8 mouse cellular contexts compared by ENCODE assay signal in the genomic region with DNA sequence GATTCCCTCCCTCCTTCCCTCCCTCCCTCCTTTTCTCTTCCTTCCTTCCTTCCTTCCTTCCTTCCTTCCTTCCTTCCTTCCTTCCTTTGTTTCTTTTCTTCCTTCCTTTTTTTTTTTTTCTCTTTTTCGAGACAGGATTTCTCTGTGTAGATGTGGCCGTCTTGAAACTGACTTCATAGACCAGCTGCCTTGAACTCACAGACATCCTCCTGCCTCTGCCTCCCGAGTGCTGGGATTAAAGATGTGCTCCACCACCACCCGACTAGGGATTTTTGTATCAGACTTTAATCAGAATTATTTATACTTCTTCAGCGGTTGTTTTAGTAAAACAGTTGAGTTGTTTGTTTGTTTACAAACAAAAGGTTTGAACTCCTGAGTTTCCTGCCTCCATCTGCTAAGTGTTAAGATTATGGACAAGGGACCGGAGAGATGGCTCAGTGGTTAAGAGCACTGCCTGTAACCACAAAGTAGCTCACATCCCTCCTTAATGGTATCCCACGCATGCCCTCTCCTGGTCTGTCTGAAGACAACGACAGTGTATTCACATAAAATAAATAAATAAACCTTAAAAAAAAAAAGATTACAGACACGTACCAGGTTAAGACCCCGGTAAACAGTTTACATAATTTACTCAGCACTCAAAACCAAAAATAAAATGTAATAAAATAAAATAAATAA. TPM values are rescaled to one million over a fixed set of nuclear protein-coding genes. Genes with fewer than 3 reads are reported as not detected.
A peak's percentile ranks its signal among the peaks of the same experiment; 100 is the strongest.
DNase-seq lines count a peak whose midpoint lies in the region; TF ChIP-seq lines count a peak whose summit lies in the region.

No protein-coding gene starts in this region.

- peak overlapping the region; percentile 28 for H3K27ac ChIP-seq in ES-Bruce4 (ENCODE audit: insufficient read depth, low read length)
- 0 out of 2 replicates have a peak overlapping the region, but pooled peaks have one; percentile 7 for H3K27ac ChIP-seq in embryonic fibroblast, embryonic 13.5 days (ENCODE audit: insufficient read depth, low read length)

- peak overlapping the region; percentile 46; the same call in 1 of the 2 replicates for H3K4me3 ChIP-seq in ES-Bruce4 (ENCODE audit: low read depth, low read length)
- no peak overlapping the region for H3K4me3 ChIP-seq in embryonic fibroblast, embryonic 13.5 days (ENCODE audit: insufficient read depth, low read length)

- H3K36me3 ChIP-seq in ES-Bruce4 (ENCODE audit: control insufficient read depth, insufficient read depth, low read length, poor library complexity, severe bottlenecking) = peaks cover 19% of the 10 kb centered on the region

- H3K9me3 ChIP-seq in ES-Bruce4 (replicated peaks; ENCODE audit: control insufficient read depth, insufficient read depth, low read length, poor library complexity, severe bottlenecking) = peaks cover 26% of the 10 kb centered on the region

- TF ChIP-seq CTCF in ES-Bruce4 (IDR thresholded peaks at IDR 0.05; ENCODE audit: low read depth, low read length) = no peak
- TF ChIP-seq CTCF in embryonic fibroblast, embryonic 13.5 days (IDR thresholded peaks at IDR 0.05; ENCODE audit: borderline replicate concordance, insufficient read depth, low read length) = no peak

- TF ChIP-seq POLR2A in ES-Bruce4 (IDR thresholded peaks at IDR 0.05; ENCODE audit: insufficient read depth, low read length) = no peak
- no peak for TF ChIP-seq POLR2A in embryonic fibroblast, embryonic 13.5 days (IDR thresholded peaks at IDR 0.05; ENCODE audit: low read depth, low read length)

- H3K9ac ChIP-seq in ES-Bruce4 (ENCODE audit: low read depth, poor library complexity, severe bottlenecking) = no peak overlapping the region; the same call in 1 of the 2 replicates

- peak; percentile 47 for DNase-seq in adrenal gland, adult 2 months
- DNase-seq in adrenal gland, adult 8-10 months = no peak
- peak; percentile 11 for DNase-seq in kidney, adult 18-20 months
- peak; percentile 26 for DNase-seq in lung, postnatal 36 days
- DNase-seq in testis, postnatal 14 days (ENCODE audit: low spot score) = peak; percentile 35
- no peak for DNase-seq in layer of hippocampus, adult 8-10 months (ENCODE audit: low spot score in 2 of 2)

- H3K27me3 ChIP-seq in ES-Bruce4 (ENCODE audit: control insufficient read depth, insufficient read depth, low read length, poor library complexity, severe bottlenecking) = no peaks in the 10 kb centered on the region

- no peak for TF ChIP-seq EP300 in ES-Bruce4 (IDR thresholded peaks at IDR 0.05; ENCODE audit: insufficient read depth, low read depth, low read length)

- H3K4me1 ChIP-seq in ES-Bruce4 (ENCODE audit: control insufficient read depth, insufficient read depth, low read length) = no peaks in the 10 kb centered on the region
- no peaks in the 10 kb centered on the region for H3K4me1 ChIP-seq in embryonic fibroblast, embryonic 13.5 days (ENCODE audit: control insufficient read depth, insufficient read depth, low read length)

RNA-seq across cellular contexts. Expression of a gene that starts 0.5 kb away (rescaled TPM):
- total RNA-seq in adrenal gland, adult 2 months (2021) = 100 to 1,000 TPM; 362 to 464 TPM
- 241 and 338 TPM in 2 replicates for polyA plus RNA-seq in adrenal gland, adult 2 months (2012; rRNA removed)
- total RNA-seq in adrenal gland, adult 8-10 months (2022) = 100 to 1,000 TPM; 289 to 469 (median 399) TPM
- polyA plus RNA-seq in ES-Bruce4 (2011; ENCODE audit: insufficient read depth, insufficient read length, low read depth, missing spikeins) = 186 and 213 TPM in 2 replicates
- polyA plus RNA-seq in embryonic fibroblast, embryonic 13.5 days (2011; ENCODE audit: insufficient read length, low read depth, missing spikeins) = 203 and 221 TPM in 2 replicates
- 100 to 1,000 TPM; 467 to 514 (median 483) TPM for total RNA-seq in layer of hippocampus, adult 8-10 months (2022)

RNA-seq across cellular contexts. Expression of a gene that starts 12.9 kb away (rescaled TPM):
- 10 to 100 TPM; 70.4 to 84.6 TPM for total RNA-seq in adrenal gland, adult 2 months (2021)
- 24.1 and 30.2 TPM in 2 replicates for polyA plus RNA-seq in adrenal gland, adult 2 months (2012; rRNA removed)
- 10 to 100 TPM; 48.4 to 58.4 (median 55.5) TPM for total RNA-seq in adrenal gland, adult 8-10 months (2022)
- 56.4 and 70.4 TPM in 2 replicates for polyA plus RNA-seq in ES-Bruce4 (2011; ENCODE audit: insufficient read depth, insufficient read length, low read depth, missing spikeins)
- polyA plus RNA-seq in embryonic fibroblast, embryonic 13.5 days (2011; ENCODE audit: insufficient read length, low read depth, missing spikeins) = 25.4 and 27.4 TPM in 2 replicates
- 10 to 100 TPM; 37.5 to 40.6 (median 39.1) TPM for total RNA-seq in layer of hippocampus, adult 8-10 months (2022)

RNA-seq across cellular contexts. Expression of a gene that starts 49.7 kb away (rescaled TPM):
- under 1 TPM; 0.14 to 0.21 TPM for total RNA-seq in adrenal gland, adult 2 months (2021)
- polyA plus RNA-seq in adrenal gland, adult 2 months (2012; rRNA removed) = 0.62 and 1.3 TPM in 2 replicates
- 1 to 10 TPM in 2 of 4 experiments, under 1 TPM in 2; 0.29 to 1.2 (median 0.78) TPM for total RNA-seq in adrenal gland, adult 8-10 months (2022)
- not detected in 2 replicates for polyA plus RNA-seq in ES-Bruce4 (2011; ENCODE audit: insufficient read depth, insufficient read length, low read depth, missing spikeins)
- 0.46 TPM in 1 of 2 replicates, not detected in the other for polyA plus RNA-seq in embryonic fibroblast, embryonic 13.5 days (2011; ENCODE audit: insufficient read length, low read depth, missing spikeins)
- 10 to 100 TPM; 58.9 to 64.1 (median 61.9) TPM for total RNA-seq in layer of hippocampus, adult 8-10 months (2022)

Comparison
In these comparisons a context has a peak if more than half of its experiments do, and no peak if none do; other contexts are left out.
1. DNase-seq: peak in adrenal gland, adult 2 months (single experiment), kidney, adult 18-20 months (single experiment), lung, postnatal 36 days (single experiment) and testis, postnatal 14 days (single experiment); none in adrenal gland, adult 8-10 months (single experiment) and layer of hippocampus, adult 8-10 months (0 of 2).
2. RNA of a gene that starts 49.7 kb away (total RNA-seq): 58.9 to 64.1 TPM in layer of hippocampus, adult 8-10 months; 0.29 to 1.2 TPM in adrenal gland, adult 8-10 months and 0.14 to 0.21 TPM in adrenal gland, adult 2 months; every median in the first group is over 10 times any median in the second.